Mouse (Mus musculus) layer of hippocampus, postnatal 25 days (tissue): Measurements from ENCODE around the gene Rasgrp1. TPM values are rescaled to one million over a fixed set of nuclear protein-coding genes. Genes with fewer than 3 reads are reported as not detected.

Experiments used
- DNase-seq, 2 experiments: peaks; one replicate each; pipeline ENCODE4 v3.0.0; 2022; ENCODE audit warnings: mixed read lengths in 2 of 2, low spot score in 1 of 2; ENCODE audit errors: extremely low spot score in 1 of 2
- total RNA-seq, 2 experiments: library from RNA; stranded (reverse); gene quantifications; 2 replicates each; pipeline ENCODE4 v1.2.3; 2021

Rasgrp1 gene
- 100 to 1,000 TPM; 390 to 419 TPM for total RNA-seq

DNA sequence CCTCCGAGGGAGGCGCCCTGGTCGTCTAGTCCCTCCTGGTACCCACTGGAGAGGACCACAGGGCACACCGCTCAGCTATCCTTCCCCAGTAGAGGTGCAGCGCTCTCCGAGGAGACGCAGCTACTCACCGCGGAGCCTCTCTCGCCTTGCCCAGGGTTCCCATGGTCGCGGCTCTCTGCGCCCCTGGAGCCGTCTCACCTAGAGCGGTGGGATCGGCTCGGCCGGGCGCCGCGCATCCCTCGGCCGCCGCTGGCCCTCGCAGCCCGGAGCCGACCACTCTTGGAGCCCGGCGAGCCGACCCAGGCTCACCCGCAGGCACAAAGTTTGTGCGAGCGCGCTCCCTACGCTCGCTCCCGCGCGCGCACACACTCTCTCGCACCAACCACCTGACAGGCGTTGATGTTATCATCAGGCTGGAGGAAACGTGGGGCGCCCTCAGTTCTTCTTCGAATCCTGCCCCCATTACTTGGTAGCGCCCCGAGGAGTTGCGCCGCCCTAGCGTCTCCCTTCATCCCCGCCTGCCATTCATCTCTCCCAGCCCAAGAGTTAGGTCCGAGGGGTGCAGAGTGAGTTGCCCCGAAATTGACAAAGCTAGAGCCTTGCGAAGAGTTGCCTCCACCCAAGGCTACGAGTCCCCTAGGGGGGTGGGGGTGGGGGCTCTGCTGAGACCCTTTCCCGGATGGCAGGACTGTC lies at the start of gene Rasgrp1:
Gene Rasgrp1 (minus strand): TSS at position 455 of the 693 bp plus-strand sequence.
- peak; percentile 32 to 54 for DNase-seq

- no peak for DNase-seq
Measured at GRCm38 (mm10) chr2:117389925-117390892, 47.4 kb upstream of the Rasgrp1 start.

DNA sequence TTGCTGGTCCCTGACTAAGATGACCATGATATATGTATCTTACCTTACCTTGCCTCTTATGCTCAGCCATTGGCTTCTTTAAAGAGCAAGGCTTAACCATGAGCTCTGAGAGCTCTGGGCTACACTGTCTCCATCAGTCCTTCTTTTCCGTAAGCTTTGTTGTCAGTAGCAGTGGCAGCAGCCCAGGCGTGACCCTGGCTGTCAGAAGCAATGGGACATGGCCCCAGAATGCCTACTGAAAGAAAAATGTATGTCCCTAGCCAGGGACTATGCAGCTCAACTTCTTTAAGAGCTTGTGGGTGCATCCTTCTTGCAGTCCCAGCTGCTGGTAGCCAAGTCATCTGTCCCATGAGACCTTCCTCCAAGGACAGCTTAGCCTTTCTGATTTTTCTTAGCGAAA lies 46.7 kb upstream of the Rasgrp1 start:
- DNase-seq = no peak

- DNase-seq = no peak
Measured at GRCm38 (mm10) chr2:117388121-117388520, 45.3 kb upstream of the Rasgrp1 start.

- DNase-seq = peak in 1 of 2 experiments; percentile 32
Measured at GRCm38 (mm10) chr2:117386981-117387705, 44.3 kb upstream of the Rasgrp1 start.

- DNase-seq = no peak
Measured at GRCm38 (mm10) chr2:117386036-117386590, 43.3 kb upstream of the Rasgrp1 start.

- DNase-seq = no peak
Measured at GRCm38 (mm10) chr2:117381314-117381713, 38.5 kb upstream of the Rasgrp1 start.

DNA sequence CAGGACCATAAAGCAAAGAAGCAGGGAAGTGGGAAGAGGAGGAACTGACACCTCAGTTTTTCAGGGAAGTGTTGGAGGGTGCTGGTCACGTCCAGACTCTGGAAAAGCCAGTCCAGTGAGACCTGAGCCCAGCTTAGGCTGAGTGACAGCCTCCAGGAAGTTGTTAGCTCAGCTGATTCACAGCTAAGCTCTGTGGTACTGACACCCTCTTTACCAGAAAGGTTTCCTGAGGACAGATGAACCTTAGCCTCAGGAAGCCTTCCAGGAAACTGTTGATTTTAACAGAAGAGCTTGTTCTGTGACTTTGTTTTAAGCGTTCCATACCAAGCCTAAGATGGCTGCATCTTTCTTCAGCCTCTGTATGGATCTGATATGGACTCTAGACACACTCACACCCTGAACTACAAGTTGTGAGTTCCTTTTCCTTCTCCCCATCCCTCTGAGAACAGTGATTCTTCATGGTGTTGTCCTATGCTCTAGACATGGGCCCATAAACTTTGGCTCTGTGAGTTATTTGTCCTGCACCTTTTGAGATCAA lies 31.6 kb upstream of the Rasgrp1 start:
- no peak for DNase-seq

DNA sequence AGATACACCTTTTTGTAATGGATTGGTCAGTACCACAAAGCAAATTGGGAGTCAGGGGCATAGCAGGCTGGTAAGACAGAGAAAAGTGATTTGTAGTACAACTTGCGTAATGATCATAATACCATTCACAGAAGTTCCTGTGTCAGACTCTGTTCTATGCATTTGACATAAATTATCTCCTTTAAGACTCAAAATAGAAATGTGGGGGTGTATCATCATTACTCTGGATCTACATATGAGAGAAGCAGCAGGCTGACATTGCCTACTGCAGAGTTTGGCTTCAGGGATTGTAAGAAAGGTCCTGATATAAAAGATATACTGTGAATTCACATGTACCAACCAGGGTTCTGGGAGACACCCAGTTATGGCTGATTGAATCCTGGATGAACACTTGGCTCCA lies 28.9 kb upstream of the Rasgrp1 start:
- no peak for DNase-seq

- no peak for DNase-seq
Measured at GRCm38 (mm10) chr2:117366478-117366877, 23.7 kb upstream of the Rasgrp1 start.

GRCm38 (mm10) chr2:117364056-117364455 lies 21.3 kb upstream of the Rasgrp1 start:
- DNase-seq = no peak

DNA sequence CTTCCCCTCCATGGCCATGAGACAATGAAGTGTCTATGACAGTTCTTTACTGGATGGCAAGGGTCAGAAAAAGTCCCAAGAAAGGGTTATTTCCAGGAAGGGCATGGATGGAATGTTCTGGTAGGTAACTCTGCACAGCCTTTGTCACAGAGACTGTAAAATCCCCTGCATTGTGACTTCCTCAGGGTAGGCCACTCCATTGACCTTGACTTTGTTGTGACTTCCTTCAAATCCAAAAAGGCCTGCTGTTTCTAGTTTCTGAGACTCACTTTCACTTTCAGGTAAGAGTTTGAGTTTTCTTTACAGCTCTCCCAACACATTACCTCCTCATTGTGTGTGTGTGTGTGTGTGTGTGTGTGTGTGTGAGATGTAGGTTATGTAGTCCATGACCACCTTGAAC lies 15.1 kb upstream of the Rasgrp1 start:
- DNase-seq = no peak

GRCm38 (mm10) chr2:117352305-117353123 lies 9.7 kb upstream of the Rasgrp1 start:
- DNase-seq = no peak

GRCm38 (mm10) chr2:117350138-117350537 lies 7.3 kb upstream of the Rasgrp1 start:
- DNase-seq = no peak

DNA sequence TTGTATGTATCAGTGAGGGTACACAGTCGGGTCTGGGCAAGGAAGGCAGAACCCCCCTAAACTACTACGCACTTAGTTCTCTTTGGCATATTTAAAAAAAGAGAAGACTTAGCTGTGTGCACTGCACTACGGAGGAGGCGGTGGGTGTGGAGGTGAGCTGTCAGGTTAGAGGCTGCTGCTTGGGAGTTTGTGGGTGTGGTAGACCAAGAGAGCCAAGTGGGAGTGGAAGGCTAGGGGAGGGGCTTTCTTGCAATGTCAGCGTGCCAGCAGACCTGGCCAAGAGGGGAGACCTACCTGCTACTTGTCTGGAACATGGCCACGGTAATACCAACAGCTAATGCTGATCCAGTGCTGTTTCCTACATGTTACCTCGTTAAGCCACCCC lies 431 bp upstream of the Rasgrp1 start:
- DNase-seq = no peak

- DNase-seq = peak; percentile 75 to 86
Measured at GRCm38 (mm10) chr2:117342090-117342546, 683 bp downstream of the Rasgrp1 start.

GRCm38 (mm10) chr2:117338501-117338900 lies 4.3 kb downstream of the Rasgrp1 start:
- no peak for DNase-seq

- no peak for DNase-seq
Measured at GRCm38 (mm10) chr2:117337902-117338301, 4.9 kb downstream of the Rasgrp1 start.

- no peak for DNase-seq
Measured at GRCm38 (mm10) chr2:117336946-117337665, 5.7 kb downstream of the Rasgrp1 start.
